23 mouse cellular contexts compared by ENCODE assay signal in genomic region chr12:12517020-12517419, GRCm38 (mm10).
"Had no signal": no experiment of that assay in that cellular context is flagged by ENCODE, and none has a peak within 500 bp of the region (broad histone marks: within the 10 kb centered on the region; RNA-seq: fewer than 3 reads in every experiment).

No protein-coding gene starts in this region.

- DNase-seq: gastrocnemius, postnatal 14 days; gastrocnemius, postnatal 36 days; heart, adult 11 months; heart, adult 2 months; heart, postnatal 10 days; heart, postnatal 36 days; kidney, adult 18-20 months; kidney, adult 8-10 months; kidney, postnatal 10 days; kidney, postnatal 25 days; kidney, postnatal 4 days; liver; liver, embryonic 13.5 days had no signal

- H3K27ac ChIP-seq: heart, adult 2 months; hindbrain, embryonic 13.5 days; hindbrain, embryonic 15.5 days; hindbrain, postnatal 0 days; layer of hippocampus, adult 2 months; left cerebral cortex, adult 2 months; limb, embryonic 10.5 days; limb, embryonic 12.5 days; liver, embryonic 13.5 days; liver, embryonic 15.5 days had no signal

- H3K4me2 ChIP-seq: heart, embryonic 12.5 days; hindbrain, embryonic 13.5 days; hindbrain, embryonic 15.5 days; limb, embryonic 12.5 days; liver, embryonic 11.5 days; liver, embryonic 13.5 days; liver, embryonic 15.5 days had no signal

- H3K4me3 ChIP-seq: heart, adult 2 months; heart, embryonic 12.5 days; hindbrain, embryonic 13.5 days; hindbrain, embryonic 15.5 days; layer of hippocampus, adult 2 months; left cerebral cortex, adult 2 months; limb, embryonic 10.5 days; limb, embryonic 12.5 days; liver, embryonic 13.5 days; liver, embryonic 15.5 days had no signal

- H3K9ac ChIP-seq: heart, embryonic 12.5 days; hindbrain, embryonic 13.5 days; hindbrain, embryonic 15.5 days; limb, embryonic 12.5 days; liver, embryonic 13.5 days; liver, embryonic 15.5 days had no signal

- H3K4me1 ChIP-seq: hindbrain, embryonic 13.5 days; hindbrain, embryonic 15.5 days; limb, embryonic 12.5 days; liver, embryonic 15.5 days had no signal

- H3K9me3 ChIP-seq: hindbrain, embryonic 13.5 days; hindbrain, embryonic 15.5 days; limb, embryonic 10.5 days; limb, embryonic 12.5 days; liver, embryonic 13.5 days; liver, embryonic 15.5 days had no signal

- H3K36me3 ChIP-seq: heart, embryonic 12.5 days; hindbrain, embryonic 13.5 days; hindbrain, embryonic 15.5 days; limb, embryonic 10.5 days; limb, embryonic 12.5 days; liver, embryonic 13.5 days; liver, embryonic 15.5 days had no signal

- ATAC-seq: hindbrain, postnatal 0 days had no signal

- H3K27me3 ChIP-seq: heart, embryonic 12.5 days; hindbrain, embryonic 13.5 days; hindbrain, embryonic 15.5 days; limb, embryonic 12.5 days; liver, embryonic 13.5 days; liver, embryonic 15.5 days had no signal
